Comparison of ENCODE assay signal across 8 mouse cellular contexts in the genomic region with DNA sequence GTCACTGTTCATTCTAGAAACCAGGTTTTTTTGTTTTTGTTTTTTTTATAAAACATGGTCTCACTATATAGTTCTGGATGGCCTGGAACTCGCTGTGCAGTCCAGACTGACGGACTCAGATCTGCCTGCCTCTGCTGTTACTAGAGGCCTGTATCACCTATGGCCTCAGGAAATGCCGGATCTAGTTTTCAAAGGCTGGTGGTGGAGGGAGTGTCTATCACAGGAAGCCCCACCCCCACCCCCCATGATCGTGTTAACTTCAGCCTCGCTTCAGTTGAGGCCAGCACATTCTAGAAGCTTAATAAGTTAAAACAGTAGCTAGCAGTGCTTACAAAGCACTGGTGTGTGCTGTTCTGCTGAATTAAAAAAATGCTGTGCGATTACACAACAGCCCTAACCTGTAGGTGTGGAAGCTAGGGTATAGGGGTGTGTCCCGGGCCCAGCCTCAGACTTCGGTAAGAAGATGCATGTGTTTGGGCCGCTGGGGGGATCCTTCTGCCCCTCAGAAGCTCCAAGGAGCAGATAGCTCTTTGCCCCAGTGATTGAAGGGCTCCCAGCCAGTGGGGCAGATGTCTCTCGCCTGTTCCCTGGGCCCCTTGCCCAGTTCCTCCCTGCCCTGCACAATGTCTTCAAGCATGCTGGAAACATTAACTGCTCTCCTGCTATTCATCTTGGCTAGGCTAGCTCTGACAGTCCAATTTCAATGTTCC.
DNase-seq lines count a peak whose midpoint lies in the region; ATAC-seq and TF ChIP-seq lines count a peak whose summit lies in the region.

No protein-coding gene starts in this region.

- no peak for TF ChIP-seq POLR2A in spleen, adult 2 months (IDR thresholded peaks at IDR 0.05; ENCODE audit: low read depth, low read length)
- no peak for TF ChIP-seq POLR2A in lung, adult 2 months (IDR thresholded peaks at IDR 0.05; ENCODE audit: borderline replicate concordance, extremely low read depth, low read depth, low read length)

- no peak for DNase-seq in spleen, adult 2 months (ENCODE audit: low read depth in 1 of 2, low spot score in 2 of 2)
- no peak for DNase-seq in spleen, adult 12 weeks (ENCODE audit: low spot score)
- peak; percentile 81 for DNase-seq in cerebellum, adult 8-10 months
- DNase-seq in gastrocnemius, adult 8-10 months (ENCODE audit: low spot score in 2 of 2), result peak; percentile 72
- DNase-seq in lung, adult 2 months, result peak; percentile 17
- DNase-seq in right cerebral cortex, postnatal 10 days (ENCODE audit: low spot score in 2 of 2), result peak; percentile 80 to 83
- DNase-seq in spleen, postnatal 14 days (ENCODE audit: low spot score in 2 of 2), result no peak

- H3K9ac ChIP-seq in hindbrain, embryonic 16.5 days (ENCODE audit: low read depth, low read length), result no peak overlapping the region

- peaks cover 3% of the 10 kb centered on the region; the same call in 1 of the 2 replicates for H3K4me1 ChIP-seq in spleen, adult 2 months (ENCODE audit: control insufficient read depth, insufficient read depth, insufficient read length)
- H3K4me1 ChIP-seq in hindbrain, embryonic 16.5 days (ENCODE audit: control insufficient read depth, insufficient read depth, low read depth, low read length), result peaks cover 23% of the 10 kb centered on the region
- no peaks in the 10 kb centered on the region; the same call in 1 of the 2 replicates for H3K4me1 ChIP-seq in lung, adult 2 months (ENCODE audit: control insufficient read depth, insufficient read depth, low read length)

- no peak overlapping the region for H3K4me3 ChIP-seq in spleen, adult 2 months (ENCODE audit: extremely low read depth, insufficient read depth, insufficient read length)
- no peak overlapping the region for H3K4me3 ChIP-seq in hindbrain, embryonic 16.5 days (ENCODE audit: low read length)
- no peak overlapping the region for H3K4me3 ChIP-seq in lung, adult 2 months (replicated peaks; ENCODE audit: extremely low read depth, low read depth, low read length)

- ATAC-seq in hindbrain, embryonic 16.5 days, result peak; percentile 74

- no peaks in the 10 kb centered on the region for H3K27me3 ChIP-seq in spleen, adult 2 months (ENCODE audit: control insufficient read depth, insufficient read depth, low read length)
- no peaks in the 10 kb centered on the region for H3K27me3 ChIP-seq in hindbrain, embryonic 16.5 days (replicated peaks; ENCODE audit: control insufficient read depth, insufficient read depth, low read length)

- no peaks in the 10 kb centered on the region for H3K36me3 ChIP-seq in spleen, adult 2 months (ENCODE audit: control insufficient read depth, insufficient read depth, low read length)
- H3K36me3 ChIP-seq in hindbrain, embryonic 16.5 days (ENCODE audit: control insufficient read depth, insufficient read depth, low read length), result no peaks in the 10 kb centered on the region

- no peak for TF ChIP-seq CTCF in spleen, adult 2 months (IDR thresholded peaks at IDR 0.05; ENCODE audit: extremely low read depth, insufficient read depth, insufficient read length, insufficient replicate concordance)
- TF ChIP-seq CTCF in lung, adult 2 months (IDR thresholded peaks at IDR 0.05; ENCODE audit: insufficient read depth, low read length), result no peak

- WGBS in spleen, adult 2 months, result 41% methylated on average over 10 of the region's 10 CpGs
- 59% methylated on average over 10 of the region's 10 CpGs for WGBS in hindbrain, embryonic 16.5 days
- WGBS in lung, adult 2 months, result 43% methylated on average over 10 of the region's 10 CpGs

- no peak overlapping the region for H3K4me2 ChIP-seq in hindbrain, embryonic 16.5 days (ENCODE audit: low read length)

- no peaks in the 10 kb centered on the region for H3K9me3 ChIP-seq in hindbrain, embryonic 16.5 days (ENCODE audit: control insufficient read depth, low read length)

- H3K27ac ChIP-seq in spleen, adult 2 months (ENCODE audit: insufficient read depth, low read length), result peak overlapping the region; percentile 8; the same call in 1 of the 2 replicates
- H3K27ac ChIP-seq in hindbrain, embryonic 16.5 days (ENCODE audit: low read depth, low read length), result peak overlapping the region; percentile 25; the same call in 1 of the 2 replicates

Comparison
In these comparisons a context has a peak if more than half of its experiments do, and no peak if none do; other contexts are left out.
1. DNase-seq: peak in cerebellum, adult 8-10 months (single experiment), gastrocnemius, adult 8-10 months (2 of 2), lung, adult 2 months (single experiment) and right cerebral cortex, postnatal 10 days (2 of 2); none in spleen, adult 2 months (0 of 2), spleen, adult 12 weeks (single experiment) and spleen, postnatal 14 days (0 of 2).